18 mouse cellular contexts compared by ENCODE assay signal in genomic region chr4:105111770-105112169, GRCm38 (mm10).
"Had no signal": no experiment of that assay in that cellular context is flagged by ENCODE, and none has a peak within 500 bp of the region (broad histone marks: within the 10 kb centered on the region; RNA-seq: fewer than 3 reads in every experiment).

No protein-coding gene starts in this region.

- H3K4me2 ChIP-seq: limb, embryonic 12.5 days; limb, embryonic 15.5 days; liver, embryonic 11.5 days; lung, embryonic 14.5 days; midbrain, embryonic 12.5 days; midbrain, embryonic 15.5 days; neural tube, embryonic 13.5 days had no signal

- H3K27me3 ChIP-seq: midbrain, embryonic 15.5 days; neural tube, embryonic 13.5 days had no signal

- DNase-seq: kidney, postnatal 14 days; kidney, postnatal 4 days; left cerebral cortex, postnatal 4 days; liver, postnatal 0 days; lung, embryonic 14.5 days; retina, postnatal 1 day; right cerebral cortex, postnatal 25 days; thymus, adult 18-20 months; thymus, postnatal 4 days had no signal

- H3K9ac ChIP-seq: limb, embryonic 12.5 days; limb, embryonic 15.5 days; liver, embryonic 14.5 days; liver, postnatal 0 days; lung, embryonic 14.5 days; midbrain, embryonic 12.5 days; midbrain, embryonic 15.5 days; neural tube, embryonic 13.5 days had no signal

- H3K27ac ChIP-seq: limb, embryonic 12.5 days; liver, embryonic 14.5 days; macrophage; midbrain, embryonic 12.5 days; midbrain, embryonic 15.5 days; neural tube, embryonic 13.5 days had no signal

- H3K9me3 ChIP-seq: limb, embryonic 12.5 days; limb, embryonic 15.5 days; midbrain, embryonic 12.5 days; midbrain, embryonic 15.5 days; neural tube, embryonic 13.5 days had no signal

- ATAC-seq: liver, postnatal 0 days; lung, postnatal 0 days; midbrain, embryonic 15.5 days had no signal

- H3K36me3 ChIP-seq: limb, embryonic 12.5 days; limb, embryonic 15.5 days; midbrain, embryonic 12.5 days; midbrain, embryonic 15.5 days; neural tube, embryonic 13.5 days had no signal

- H3K4me3 ChIP-seq: limb, embryonic 12.5 days; limb, embryonic 15.5 days; midbrain, embryonic 12.5 days; midbrain, embryonic 15.5 days; neural tube, embryonic 13.5 days had no signal
